Comparison of ENCODE assay signal across 8 mouse cellular contexts in the genomic region with DNA sequence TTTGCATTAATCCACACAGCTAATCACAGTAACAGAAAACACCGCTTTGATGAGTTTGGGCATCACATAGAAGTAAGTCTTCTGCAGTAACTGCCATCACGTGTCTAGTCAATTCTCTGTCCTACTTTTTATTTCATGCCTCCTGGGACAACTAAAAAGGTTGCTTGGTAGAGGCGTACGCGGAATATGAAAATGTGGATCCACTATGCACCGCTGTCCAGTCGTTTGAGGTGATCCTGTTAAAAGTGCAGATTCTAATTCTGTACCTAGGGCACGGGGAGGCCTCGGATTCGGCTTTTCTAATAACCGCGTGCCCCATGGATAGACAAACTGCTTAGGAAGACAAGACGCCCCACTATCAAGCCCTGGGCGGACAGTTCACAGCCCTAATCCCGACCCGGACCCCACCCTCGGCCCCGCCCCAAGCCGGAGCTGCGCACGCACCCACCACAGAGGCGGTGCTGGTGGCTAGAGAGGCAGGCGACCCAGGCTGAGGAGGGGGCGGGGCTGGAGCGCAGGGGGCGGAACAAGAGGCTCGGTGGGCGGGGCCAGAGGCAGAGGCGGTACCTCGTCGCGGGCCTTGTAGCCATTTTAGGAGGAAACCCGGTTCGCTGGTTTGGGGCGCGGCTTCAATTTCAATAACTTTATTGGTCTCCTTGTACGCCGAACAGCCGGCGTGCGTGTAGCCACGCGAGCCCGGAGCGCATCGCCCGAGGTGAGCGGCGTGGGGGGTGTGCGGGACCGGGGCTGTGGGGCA. TPM values are rescaled to one million over a fixed set of nuclear protein-coding genes. Genes with fewer than 3 reads are reported as not detected.
A peak's percentile ranks its signal among the peaks of the same experiment; 100 is the strongest.
DNase-seq lines count a peak whose midpoint lies in the region; ATAC-seq lines count a peak whose summit lies in the region.

Gene Prkab2 (plus strand): TSS at position 539 of the 757 bp plus-strand sequence.

- peak; percentile 96 for ATAC-seq in intestine, embryonic 14.5 days (replicated peaks; ENCODE audit: low FRiP score, low TSS enrichment, low read depth)

- peak within 1 kb of the TSS; percentile 58 for H3K9ac ChIP-seq in intestine, embryonic 14.5 days (ENCODE audit: low read length)

- H3K4me1 ChIP-seq in intestine, embryonic 14.5 days (replicated peaks; ENCODE audit: control insufficient read depth, insufficient read depth, low read length): peaks cover 15% of the 10 kb centered on the region; the same call in 1 of the 2 replicates

- H3K4me3 ChIP-seq in intestine, embryonic 14.5 days (ENCODE audit: low read depth, low read length): peak within 1 kb of the TSS; percentile 84

- DNase-seq in adrenal gland, adult 18-20 months (ENCODE audit: low spot score in 2 of 2): peak; percentile 99
- peak; percentile 98 for DNase-seq in embryo, embryonic 11 days
- peak; percentile 100 for DNase-seq in gastrocnemius, postnatal 25 days
- peak; percentile 100 for DNase-seq in intestine, embryonic 14.5 days (ENCODE audit: low spot score)
- DNase-seq in left cerebral cortex, postnatal 14 days (ENCODE audit: low spot score in 2 of 2): peak; percentile 99
- peak; percentile 96 for DNase-seq in mesoderm, embryonic 11.5 days (ENCODE audit: low read depth, low spot score)
- DNase-seq in right cerebral cortex, postnatal 36 days (ENCODE audit: low spot score in 2 of 2): peak; percentile 99
- peak; percentile 100 for DNase-seq in yolk sac, embryonic 10.5 days (ENCODE audit: low spot score)

- peaks cover 7% of the 10 kb centered on the region for H3K36me3 ChIP-seq in intestine, embryonic 14.5 days (ENCODE audit: control insufficient read depth, insufficient read depth, low read length)

- 2% methylated on average over 50 of the region's 51 CpGs for WGBS in intestine, embryonic 14.5 days

- 0 out of 2 replicates have a peak, but pooled peaks cover 3% of the 10 kb centered on the region for H3K9me3 ChIP-seq in intestine, embryonic 14.5 days (ENCODE audit: control insufficient read depth, low read length)

- H3K27ac ChIP-seq in intestine, embryonic 14.5 days (ENCODE audit: low read depth): no peak within 1 kb of the TSS; the same call in 1 of the 2 replicates

- peak within 1 kb of the TSS; percentile 59 for H3K4me2 ChIP-seq in intestine, embryonic 14.5 days (ENCODE audit: low read length)

- intact Hi-C loops in left cerebral cortex, postnatal 14 days (cut with DNase I): loop anchor here (5.0 kb wide), 1 partner anchor 46 kb away; the partner anchor contains the start of gene Chd1l

- H3K27me3 ChIP-seq in intestine, embryonic 14.5 days (replicated peaks; ENCODE audit: control insufficient read depth, insufficient read depth, low read length): no peaks in the 10 kb centered on the region

RNA-seq across cellular contexts. Expression of gene Prkab2, which starts in this region (rescaled TPM):
- 10 to 100 TPM in 1 of 2 experiments, 1 to 10 TPM in 1; 8.8 to 13.8 TPM for total RNA-seq in adrenal gland, adult 18-20 months (2021)
- total RNA-seq in gastrocnemius, postnatal 25 days (2021): 100 to 1,000 TPM; 117 to 130 TPM
- polyA plus RNA-seq in intestine, embryonic 14.5 days (2014; fragmentation: Nextera tagmentation; extraction: Ambion mirVana): 7.6 and 8.1 TPM in 2 replicates
- 10 to 100 TPM; 29.8 to 31.8 TPM for total RNA-seq in left cerebral cortex, postnatal 14 days (2021)
